Mouse (Mus musculus) E14TG2a.4 (cell line): ENCODE measurements at regions not wholly inside any gene's neighbourhood (a gene's known extent, or its start where the extent isn't known, plus 50 kb on each side); places are given as distances from the start of the nearest gene placed in this dataset.

Source experiments
- H3K27me3 ChIP-seq: 2 replicates; pipeline ENCODE4 v1.6.1; 2014; ENCODE audit warnings: low read length, control low read depth; ENCODE audit not compliant: insufficient read depth
- H3K36me3 ChIP-seq: 2 replicates; pipeline ENCODE4 v1.6.1; 2014; ENCODE audit warnings: low read length, control low read depth; ENCODE audit not compliant: insufficient read depth
- H3K4me1 ChIP-seq: replicated peaks from 2 replicates; pipeline ENCODE4 v1.6.1; 2014; ENCODE audit warnings: low read depth, low read length, control low read depth
- H3K4me3 ChIP-seq: replicated peaks from 2 replicates; pipeline ENCODE4 v1.5.1; 2014; ENCODE audit warnings: mild to moderate bottlenecking, low read length
- H3K9me3 ChIP-seq: 2 replicates; pipeline ENCODE4 v1.6.1; 2014; ENCODE audit warnings: low read length, control low read depth
- CTCF ChIP-seq: conservative IDR thresholded peaks from 2 replicates; pipeline ENCODE4 v1.5.1; 2014; ENCODE audit warnings: low read length
- NANOG ChIP-seq: IDR thresholded peaks from 2 replicates; pipeline ENCODE4 v1.6.1; 2014; ENCODE audit warnings: borderline replicate concordance, low read length, mixed read lengths
- POU5F1 ChIP-seq: IDR thresholded peaks from 2 replicates; pipeline ENCODE4 v1.6.1; 2014; ENCODE audit warnings: low read length, borderline replicate concordance

DNA sequence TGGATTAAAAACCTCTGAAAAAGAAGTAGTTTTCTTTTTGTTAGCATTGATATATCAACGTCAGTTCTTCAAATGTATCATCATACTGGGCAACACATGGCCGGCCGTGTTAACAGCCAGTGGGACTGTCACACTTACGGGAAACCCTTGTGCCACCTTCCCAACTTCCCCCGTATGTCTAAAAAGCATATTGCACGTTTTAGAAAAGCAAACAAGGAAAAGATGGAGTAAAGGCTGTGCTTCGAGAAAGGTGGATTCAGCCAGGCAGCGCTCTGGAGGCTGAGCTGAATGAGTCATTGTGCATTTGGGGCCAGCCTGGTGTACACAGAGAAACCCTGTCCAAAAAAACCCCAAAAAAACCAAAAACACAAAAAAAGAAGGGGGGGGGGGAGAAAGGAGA, 193.4 kb downstream of the 3100002H09Rik start:
- Histone ChIP-seq H3K36me3 (no peaks in the 10 kb centered on the region), H3K27me3 (peaks cover 3% of the 10 kb centered on the region; the same call in 1 of the 2 replicates), H3K4me1 (no peaks in the 10 kb centered on the region), H3K4me3 (no peak overlapping the region), H3K9me3 (no peaks in the 10 kb centered on the region)
- TF ChIP-seq POU5F1 (no peak), CTCF (no peak), NANOG (no peak)

DNA sequence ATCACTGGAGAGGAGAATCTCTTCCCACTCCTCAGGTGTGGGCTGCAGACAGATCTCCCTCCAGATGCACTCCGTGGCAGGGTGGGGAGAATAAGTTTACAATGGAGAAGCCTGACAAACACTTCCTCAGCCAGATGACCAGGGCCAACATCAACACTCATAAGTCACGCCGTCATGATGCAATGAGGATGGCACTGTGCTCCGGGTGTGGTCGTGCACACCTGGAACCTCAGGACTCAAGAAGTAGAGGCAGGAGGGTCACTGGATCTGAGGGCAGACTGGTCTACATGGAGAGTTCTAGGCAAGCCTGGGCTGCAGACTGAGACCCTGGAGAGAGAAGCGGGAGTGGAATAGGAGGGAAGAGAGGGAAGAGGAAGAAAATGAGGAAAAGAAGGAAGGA, 194.3 kb downstream of the 3100002H09Rik start:
- no peaks in the 10 kb centered on the region for H3K36me3 ChIP-seq
- H3K4me1 ChIP-seq = no peaks in the 10 kb centered on the region
- H3K4me3 ChIP-seq = no peak overlapping the region
- H3K9me3 ChIP-seq = no peaks in the 10 kb centered on the region
- TF ChIP-seq POU5F1 (no peak), NANOG (no peak), CTCF (no peak)
- H3K27me3 ChIP-seq = peaks cover 3% of the 10 kb centered on the region; the same call in 1 of the 2 replicates

DNA sequence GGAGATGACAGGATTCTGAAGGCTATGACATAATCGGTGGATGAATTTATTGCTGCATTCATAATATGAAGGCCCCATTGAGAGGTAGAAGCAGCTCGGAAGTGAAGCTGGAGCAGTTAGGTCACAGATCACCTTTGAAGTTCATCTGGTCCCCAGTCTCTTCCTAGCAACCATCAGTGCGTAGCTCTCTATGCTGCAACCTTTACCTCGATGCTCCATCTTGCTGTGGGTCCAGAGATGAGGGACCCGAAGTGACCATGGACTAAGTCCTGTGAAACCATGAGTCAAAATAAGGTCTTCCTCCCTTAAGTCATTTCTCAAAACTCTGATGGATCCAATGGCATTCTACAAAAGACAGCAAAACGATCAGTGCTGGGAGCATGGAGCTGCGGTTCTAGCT, 196.2 kb downstream of the 3100002H09Rik start:
- no peak for TF ChIP-seq CTCF
- Histone ChIP-seq H3K27me3 (peaks cover 3% of the 10 kb centered on the region; the same call in 1 of the 2 replicates), H3K9me3 (no peaks in the 10 kb centered on the region), H3K4me1 (no peaks in the 10 kb centered on the region), H3K4me3 (no peak overlapping the region), H3K36me3 (no peaks in the 10 kb centered on the region)

DNA sequence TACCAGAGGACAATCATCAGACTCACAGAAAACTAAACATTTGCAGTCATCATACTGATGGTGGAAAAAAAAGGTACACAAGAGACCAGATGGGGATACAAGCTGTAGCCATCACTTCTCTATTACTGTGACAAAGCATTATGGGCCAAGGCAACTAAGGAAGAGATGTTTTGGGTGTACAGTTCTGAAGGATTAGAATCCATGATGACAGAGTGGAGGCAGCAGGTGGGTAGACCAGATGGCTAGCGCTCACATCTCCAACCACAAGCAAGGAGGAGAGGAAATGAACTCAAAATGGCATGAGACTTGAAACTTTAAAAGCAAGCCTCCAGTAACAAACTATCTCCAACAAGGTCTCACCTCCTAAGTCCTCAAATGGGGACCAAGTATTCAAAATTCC, 201.3 kb downstream of the 3100002H09Rik start:
- Histone ChIP-seq H3K4me3 (no peak overlapping the region), H3K9me3 (no peaks in the 10 kb centered on the region), H3K36me3 (no peaks in the 10 kb centered on the region)

DNA sequence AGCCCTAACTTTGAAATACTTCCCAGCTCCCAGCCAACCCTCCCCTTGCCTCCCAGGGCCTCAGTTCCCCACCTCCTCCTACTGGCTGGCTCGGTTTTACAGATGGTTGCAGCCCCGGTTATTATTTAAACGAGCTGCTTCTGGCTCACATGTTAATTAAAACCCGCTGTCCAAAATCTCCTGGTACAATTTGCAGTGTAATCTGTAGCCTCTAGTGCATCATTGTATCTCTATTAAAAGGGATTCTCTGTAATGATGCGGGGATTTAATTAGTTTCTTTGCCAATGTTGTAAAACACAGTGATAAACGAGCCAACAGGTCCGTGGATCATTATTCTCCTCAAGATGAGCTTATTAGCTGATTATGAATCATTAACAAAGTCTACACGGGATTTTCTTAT, 208.5 kb downstream of the 3100002H09Rik start:
- TF ChIP-seq NANOG (no peak), CTCF (no peak), POU5F1 (no peak)
- no peaks in the 10 kb centered on the region for H3K36me3 ChIP-seq
- H3K9me3 ChIP-seq = no peaks in the 10 kb centered on the region
- H3K4me3 ChIP-seq = no peak overlapping the region
- H3K4me1 ChIP-seq = peaks cover 22% of the 10 kb centered on the region
- H3K27me3 ChIP-seq = peaks cover 37% of the 10 kb centered on the region

More for the DNA sequence above, 201.3 kb downstream of the 3100002H09Rik start:
- TF ChIP-seq NANOG (no peak), CTCF (no peak), POU5F1 (no peak)
- H3K27me3 ChIP-seq = no peaks in the 10 kb centered on the region
- H3K4me1 ChIP-seq = no peaks in the 10 kb centered on the region

DNA sequence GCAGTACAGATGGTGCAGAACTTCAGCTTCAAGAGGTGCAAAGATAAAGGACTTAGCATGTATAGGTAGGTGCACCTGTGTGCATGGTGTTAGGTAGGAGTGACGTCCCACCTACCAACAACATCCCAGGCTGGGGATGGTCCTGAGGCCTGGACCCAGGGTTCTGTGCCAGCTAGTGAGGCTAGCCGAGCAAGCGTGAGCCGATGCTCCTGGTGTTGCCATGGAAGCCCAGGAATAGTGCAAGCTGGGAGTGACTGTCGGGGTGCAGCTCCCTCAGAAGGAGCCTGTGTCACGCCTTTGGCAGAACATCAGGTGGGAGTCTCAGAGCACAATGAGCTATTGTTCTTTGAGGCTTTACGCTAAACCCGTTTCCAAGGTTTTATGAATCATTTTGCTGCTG, 209.9 kb downstream of the 3100002H09Rik start:
- TF ChIP-seq NANOG = no peak
- no peak overlapping the region for H3K4me3 ChIP-seq

DNA sequence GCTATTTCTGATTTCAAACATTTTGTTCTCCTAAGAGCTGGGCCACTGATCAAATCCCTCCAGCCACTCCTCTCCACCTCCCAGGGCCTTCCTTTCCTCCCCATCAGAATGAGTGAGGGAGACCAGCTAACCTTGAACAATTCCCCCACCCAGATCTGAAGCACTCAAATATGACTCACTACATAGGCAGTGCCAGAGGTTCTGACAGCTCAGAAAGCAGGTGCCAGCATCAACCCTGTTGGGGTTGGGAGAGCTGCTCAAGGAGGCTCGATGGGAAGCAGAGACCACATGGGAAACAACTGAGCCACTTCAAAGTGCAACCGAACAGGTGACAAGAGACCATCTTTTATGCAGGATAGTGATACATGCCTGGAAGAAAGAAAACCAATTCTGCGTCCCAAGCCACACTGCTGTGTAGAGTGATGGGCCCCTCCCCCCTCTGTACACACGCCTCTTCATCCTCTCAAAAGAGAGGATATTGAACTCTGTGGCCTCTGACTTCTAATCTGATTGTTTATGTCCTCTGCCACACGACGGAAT, 210.4 kb downstream of the 3100002H09Rik start:
- no peak overlapping the region for H3K4me3 ChIP-seq
- no peaks in the 10 kb centered on the region for H3K36me3 ChIP-seq
- TF ChIP-seq NANOG (no peak), POU5F1 (no peak), CTCF (no peak)
- no peaks in the 10 kb centered on the region for H3K9me3 ChIP-seq
- H3K27me3 ChIP-seq = peaks cover 37% of the 10 kb centered on the region
- H3K4me1 ChIP-seq = peaks cover 28% of the 10 kb centered on the region

More for the DNA sequence above, 209.9 kb downstream of the 3100002H09Rik start:
- Histone ChIP-seq H3K36me3 (no peaks in the 10 kb centered on the region), H3K4me1 (peaks cover 28% of the 10 kb centered on the region), H3K27me3 (peaks cover 37% of the 10 kb centered on the region), H3K9me3 (no peaks in the 10 kb centered on the region)

DNA sequence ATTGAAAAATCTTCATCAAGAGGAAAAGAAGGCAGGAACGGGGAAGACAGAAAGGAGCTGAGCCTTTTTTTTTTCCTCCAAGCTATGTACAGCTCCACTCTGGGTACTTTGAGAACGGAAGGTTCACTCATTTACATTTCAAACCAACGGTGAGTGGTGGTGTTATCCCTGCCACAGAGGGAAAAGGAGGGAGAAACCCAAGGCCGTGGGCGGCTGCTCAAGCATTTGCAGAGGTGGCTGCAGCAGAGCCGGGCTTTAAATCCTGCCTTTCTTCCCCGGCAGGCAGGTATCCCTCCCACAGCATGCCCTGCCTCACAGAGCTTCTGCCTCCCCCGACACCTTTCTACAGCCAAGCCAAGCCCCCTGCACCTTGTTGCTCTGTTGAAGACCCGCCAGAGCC, 212.2 kb downstream of the 3100002H09Rik start:
- 0 out of 2 replicates have a peak overlapping the region, but pooled peaks have one; percentile 32 for H3K4me3 ChIP-seq
- H3K36me3 ChIP-seq = no peaks in the 10 kb centered on the region
- peaks cover 37% of the 10 kb centered on the region for H3K27me3 ChIP-seq
- H3K4me1 ChIP-seq = peaks cover 32% of the 10 kb centered on the region
- no peaks in the 10 kb centered on the region for H3K9me3 ChIP-seq
- TF ChIP-seq POU5F1 (no peak), NANOG (0 out of 2 replicates have a peak, but pooled peaks have one; percentile 24)

DNA sequence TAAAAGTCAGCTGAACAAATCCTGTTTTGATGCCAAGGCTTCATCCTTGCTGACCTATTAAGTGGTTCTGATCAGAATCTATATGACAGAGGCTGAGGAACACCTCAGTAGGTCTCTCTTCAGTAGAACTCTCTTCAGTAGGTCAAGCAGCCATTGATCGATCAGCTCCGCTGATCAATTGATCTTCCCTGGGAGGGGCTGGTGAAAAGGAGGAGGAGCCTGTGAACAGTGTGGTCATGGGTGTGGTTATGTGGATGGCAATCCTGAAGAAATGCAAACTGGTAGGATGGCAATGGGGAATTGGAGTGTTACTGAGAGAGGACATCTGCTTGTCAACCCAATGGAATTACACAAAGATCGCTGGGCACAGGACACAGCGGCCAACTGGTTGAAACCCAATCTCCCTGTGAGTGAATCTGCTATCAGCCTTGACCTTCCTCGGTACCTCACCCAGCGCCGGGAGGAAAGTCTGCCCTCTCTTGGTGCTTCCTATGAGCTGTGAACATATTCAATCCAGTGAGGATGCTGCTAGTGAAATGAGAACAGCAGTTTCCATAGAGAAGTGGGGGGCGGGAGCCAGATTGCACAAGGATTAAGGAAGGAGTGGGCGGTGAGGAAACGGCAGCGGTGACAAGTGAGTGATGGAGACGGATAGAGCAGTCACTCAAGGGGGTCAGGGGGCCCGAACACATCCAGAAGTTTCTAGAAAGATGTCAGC, 213.9 kb downstream of the 3100002H09Rik start:
- TF ChIP-seq POU5F1 (no peak), CTCF (no peak), NANOG (no peak)
- peaks cover 47% of the 10 kb centered on the region for H3K27me3 ChIP-seq
- no peaks in the 10 kb centered on the region for H3K36me3 ChIP-seq
- H3K4me3 ChIP-seq = peak overlapping the region; percentile 68
- peaks cover 32% of the 10 kb centered on the region for H3K4me1 ChIP-seq
- no peaks in the 10 kb centered on the region for H3K9me3 ChIP-seq
